Mouse (Mus musculus) layer of hippocampus, adult 2 months (tissue): ENCODE data around the gene Olfr152. TPM values are rescaled to one million over a fixed set of nuclear protein-coding genes. Genes with fewer than 3 reads are reported as not detected.

Experiments used
- DNase-seq, 2 experiments: peaks; one replicate each; pipeline ENCODE4 v3.0.0; 2022; ENCODE audit warnings: low spot score in 2 of 2
- H3K27ac ChIP-seq: fragments of 200-600 bp; 2 replicates; pipeline ENCODE4 v1.8.1; 2022
- H3K4me3 ChIP-seq: fragments of 200-600 bp; 2 replicates; pipeline ENCODE4 v1.8.1; 2022; ENCODE audit warnings: mild to moderate bottlenecking
- CTCF ChIP-seq: fragments of 200-600 bp; conservative IDR thresholded peaks from 2 replicates; pipeline ENCODE4 v1.8.1; 2022; ENCODE audit warnings: antibody characterized with exemption, mild to moderate bottlenecking, moderate library complexity
- long read RNA-seq, 2 experiments: library from polyadenylated mRNA; stranded (forward); transcript quantifications; one replicate each; pipeline ENCODE4 v2.0.0; 2021; ENCODE audit warnings: borderline mapping rate in 2 of 2
- total RNA-seq, 2 experiments: library from RNA; stranded (reverse); gene quantifications; 2 replicates each; pipeline ENCODE4 v1.2.3; 2021

Gene Olfr152
- total RNA-seq, result not detected
- long read RNA-seq, experiment 1, result 0 reads
- long read RNA-seq, experiment 2, result 0 reads

GRCm38 (mm10) chr2:87779183-87779582, at the start of gene Olfr152:
Olfr152 (plus strand) TSS chr2:87779483.
- TF ChIP-seq CTCF, result no peak
- H3K4me3 ChIP-seq, result no peak within 1 kb of the TSS
- no peak within 1 kb of the TSS for H3K27ac ChIP-seq
- no peak for DNase-seq

DNA sequence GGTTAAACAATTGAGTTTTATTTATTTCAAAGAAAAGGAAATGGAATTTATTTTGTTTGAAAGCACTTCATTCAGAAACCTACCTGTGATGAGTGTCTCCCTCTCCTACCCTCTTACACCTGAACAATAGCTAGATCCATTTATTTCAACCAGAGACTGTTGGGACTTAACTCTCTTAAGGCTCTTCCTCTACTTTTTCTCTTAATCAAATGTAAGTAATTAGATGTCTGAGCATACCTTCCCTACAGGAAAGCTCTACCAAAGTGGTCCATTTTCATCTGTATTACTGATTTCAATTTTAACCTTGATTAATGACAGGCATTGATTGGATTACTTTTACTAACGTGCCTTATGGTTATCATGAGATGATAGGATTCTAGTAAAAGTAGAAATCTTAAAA, 39.4 kb upstream of the Olfr152 start, which contains the start of gene Olfr1138:
Gene Olfr1138, minus strand, starts transcription at position 101 of the 400 bp plus-strand sequence.
- Histone ChIP-seq H3K27ac (no peak within 1 kb of the TSS), H3K4me3 (no peak within 1 kb of the TSS)
- no peak for DNase-seq
- TF ChIP-seq CTCF, result no peak

DNA sequence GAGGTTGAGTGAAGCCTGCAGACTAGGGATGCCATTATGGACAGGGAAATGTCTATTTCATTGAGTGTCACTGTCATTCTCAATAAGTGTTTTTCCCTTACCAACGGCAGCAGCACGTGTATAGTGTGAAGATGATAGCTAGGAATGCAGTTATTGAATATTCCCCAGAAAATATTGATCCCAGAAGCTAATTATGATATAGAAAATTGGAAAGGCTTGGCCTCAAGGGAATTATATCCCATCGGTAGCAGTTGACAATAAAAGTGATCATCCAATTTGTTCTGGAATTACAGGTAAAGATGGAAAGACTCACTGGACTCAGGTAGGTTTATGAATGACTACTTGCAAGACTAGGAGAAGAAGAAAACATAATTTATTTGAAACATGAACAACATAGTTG, 35.8 kb upstream of the Olfr152 start, which contains the start of gene Olfr1140:
Gene Olfr1140, plus strand, starts transcription at position 301 of the 400 bp plus-strand sequence.
- H3K4me3 ChIP-seq, result no peak within 1 kb of the TSS
- no peak for TF ChIP-seq CTCF
- DNase-seq, result no peak
- no peak within 1 kb of the TSS for H3K27ac ChIP-seq

- no peak for DNase-seq
- no peak within 1 kb of the TSS for H3K4me3 ChIP-seq
- H3K27ac ChIP-seq, result no peak within 1 kb of the TSS
- no peak for TF ChIP-seq CTCF
Measured at GRCm38 (mm10) chr2:87753891-87754290, 25.4 kb upstream of the Olfr152 start, which contains the start of gene Olfr1141. Olfr1141 (minus strand) TSS chr2:87753991.

- DNase-seq, result no peak
Measured at GRCm38 (mm10) chr2:87776143-87776542, 3.1 kb upstream of the Olfr152 start.

GRCm38 (mm10) chr2:87800292-87800691, 21.0 kb downstream of the Olfr152 start, which contains the start of gene Olfr1143:
Olfr1143 (plus strand) TSS chr2:87800592.
- Histone ChIP-seq H3K27ac (no peak within 1 kb of the TSS), H3K4me3 (no peak within 1 kb of the TSS)
- no peak for TF ChIP-seq CTCF
- no peak for DNase-seq

More at GRCm38 (mm10) chr2:87776143-87776542, 3.1 kb upstream of the Olfr152 start:
- no peak overlapping the region for H3K27ac ChIP-seq
- no peak overlapping the region for H3K4me3 ChIP-seq
- peak; percentile 69 for TF ChIP-seq CTCF

- DNase-seq, result no peak
- Histone ChIP-seq H3K27ac (no peak within 1 kb of the TSS), H3K4me3 (no peak within 1 kb of the TSS)
- no peak for TF ChIP-seq CTCF
Measured at GRCm38 (mm10) chr2:87809522-87809921, 30.2 kb downstream of the Olfr152 start, which contains the start of gene Olfr1145. Olfr1145 (plus strand) TSS chr2:87809822.

GRCm38 (mm10) chr2:87830233-87830632, 51.0 kb downstream of the Olfr152 start, which contains the start of gene Olfr1148:
Olfr1148 (plus strand) TSS chr2:87830533.
- Histone ChIP-seq H3K4me3 (no peak within 1 kb of the TSS), H3K27ac (no peak within 1 kb of the TSS)
- DNase-seq, result no peak
- no peak for TF ChIP-seq CTCF

Other genes starting within 250 kb of the Olfr152 start
- under 1 TPM in 1 of 2 experiments, not detected in 1; 0.28 TPM for gene Olfr153, start 247.7 kb upstream of the Olfr152 start, total RNA-seq
- gene Olfr1128, start 233.9 kb upstream of the Olfr152 start, total RNA-seq, result not detected
- not detected for gene Olfr1129, start 205.6 kb upstream of the Olfr152 start, total RNA-seq
- gene Olfr1130, start 173.3 kb upstream of the Olfr152 start, total RNA-seq, result not detected
- not detected for gene Olfr1131, start 152.4 kb upstream of the Olfr152 start, total RNA-seq
- gene Olfr1132, start 141.9 kb upstream of the Olfr152 start, total RNA-seq, result not detected
- not detected for gene Olfr1133, start 132.1 kb upstream of the Olfr152 start, total RNA-seq
- not detected for gene Olfr1134, start 121.0 kb upstream of the Olfr152 start, total RNA-seq
- gene Olfr1135, start 105.8 kb upstream of the Olfr152 start, total RNA-seq, result not detected
- not detected for gene Olfr1136, start 85.5 kb upstream of the Olfr152 start, total RNA-seq
- gene Olfr1137, start 66.3 kb upstream of the Olfr152 start, total RNA-seq, result not detected
- not detected for gene Olfr1138, start 39.5 kb upstream of the Olfr152 start, total RNA-seq
- not detected for gene Olfr1140, start 35.7 kb upstream of the Olfr152 start, total RNA-seq
- gene Olfr1141, start 25.5 kb upstream of the Olfr152 start, total RNA-seq, result not detected
- not detected for gene Olfr1143, start 21.1 kb downstream of the Olfr152 start, total RNA-seq
- not detected for gene Olfr1145, start 30.3 kb downstream of the Olfr152 start, total RNA-seq
- not detected for gene Olfr1148, start 51.0 kb downstream of the Olfr152 start, total RNA-seq
- gene Olfr1150-ps1, start 64.5 kb downstream of the Olfr152 start, total RNA-seq, result not detected
- not detected for gene Olfr1151, start 76.4 kb downstream of the Olfr152 start, total RNA-seq
- not detected for gene Olfr1152, start 87.0 kb downstream of the Olfr152 start, total RNA-seq
- not detected for gene Olfr1153, start 115.5 kb downstream of the Olfr152 start, total RNA-seq
- gene Olfr1154, start 125.7 kb downstream of the Olfr152 start, total RNA-seq, result not detected
- not detected for gene Olfr1155, start 165.7 kb downstream of the Olfr152 start, total RNA-seq
- under 1 TPM in 1 of 2 experiments, not detected in 1; 0.15 TPM for gene Olfr1156, start 173.6 kb downstream of the Olfr152 start, total RNA-seq
- not detected for gene Olfr1157, start 188.8 kb downstream of the Olfr152 start, total RNA-seq
- gene Olfr74, start 195.2 kb downstream of the Olfr152 start, total RNA-seq, result not detected
- gene Olfr1158, start 210.6 kb downstream of the Olfr152 start, total RNA-seq, result not detected
- gene Olfr1160, start 228.8 kb downstream of the Olfr152 start, total RNA-seq, result not detected
- gene Olfr1161, start 243.3 kb downstream of the Olfr152 start, total RNA-seq, result not detected